Mouse (Mus musculus) cerebellum, adult 9-11 months (tissue): ENCODE measurements at regions not wholly inside any gene's neighbourhood (a gene's known extent, or its start where the extent isn't known, plus 50 kb on each side); places are given as distances from the start of the nearest gene placed in this dataset.

Experiments used
- DNase-seq: peaks from one replicate; pipeline ENCODE4 v3.0.0; 2022

DNA sequence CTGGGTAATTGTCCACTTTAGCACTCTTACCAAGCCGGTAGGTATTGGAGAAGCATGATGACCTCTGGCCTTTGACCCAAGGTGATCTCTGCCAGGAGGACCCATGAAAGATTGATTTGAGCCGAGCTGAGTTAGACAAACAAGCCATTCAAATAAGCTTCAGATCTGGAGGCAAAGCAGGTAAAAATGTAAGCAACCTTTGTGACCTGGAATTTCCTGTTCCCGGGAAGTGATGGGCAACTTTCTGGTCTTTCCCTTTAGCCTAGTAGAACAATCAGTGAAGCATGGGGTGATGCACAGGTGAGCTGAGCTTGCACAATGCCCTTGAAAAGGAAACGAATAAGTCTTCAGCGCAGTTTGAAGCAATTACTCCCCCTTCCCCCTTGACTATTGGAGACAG is 127.0 kb downstream of the Mycn start:
- no peak for DNase-seq

GRCm38 (mm10) chr12:12812873-12813272 is 128.8 kb downstream of the Mycn start:
- no peak for DNase-seq

DNA sequence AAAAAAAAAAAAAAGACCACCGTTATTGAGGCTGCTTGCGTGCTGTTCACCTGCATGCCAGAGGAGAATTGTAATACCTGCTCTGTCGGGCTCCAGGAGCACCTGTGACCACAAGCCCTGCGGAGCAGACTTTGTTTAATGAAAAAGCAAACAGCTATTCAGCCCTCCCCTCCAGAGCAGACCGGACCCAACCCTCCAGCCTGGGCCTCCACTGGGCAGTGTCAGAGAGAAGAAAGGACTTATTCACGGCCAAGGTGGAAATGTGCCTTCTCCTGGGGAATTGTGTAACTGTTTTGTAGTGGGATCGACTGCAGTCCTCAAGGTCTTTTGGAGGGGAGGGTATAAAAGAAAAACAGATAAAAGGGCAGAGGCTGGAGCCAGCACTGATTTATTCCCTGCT is 130.8 kb downstream of the Mycn start:
- no peak for DNase-seq

GRCm38 (mm10) chr12:12810159-12810885 is 131.4 kb downstream of the Mycn start:
- DNase-seq: peak; percentile 36

- no peak for DNase-seq
Measured at GRCm38 (mm10) chr12:12808120-12808519, 133.6 kb downstream of the Mycn start.

GRCm38 (mm10) chr12:12803602-12804001 is 138.1 kb downstream of the Mycn start:
- DNase-seq: no peak

GRCm38 (mm10) chr12:12802396-12802795 is 139.3 kb downstream of the Mycn start:
- DNase-seq: no peak

DNA sequence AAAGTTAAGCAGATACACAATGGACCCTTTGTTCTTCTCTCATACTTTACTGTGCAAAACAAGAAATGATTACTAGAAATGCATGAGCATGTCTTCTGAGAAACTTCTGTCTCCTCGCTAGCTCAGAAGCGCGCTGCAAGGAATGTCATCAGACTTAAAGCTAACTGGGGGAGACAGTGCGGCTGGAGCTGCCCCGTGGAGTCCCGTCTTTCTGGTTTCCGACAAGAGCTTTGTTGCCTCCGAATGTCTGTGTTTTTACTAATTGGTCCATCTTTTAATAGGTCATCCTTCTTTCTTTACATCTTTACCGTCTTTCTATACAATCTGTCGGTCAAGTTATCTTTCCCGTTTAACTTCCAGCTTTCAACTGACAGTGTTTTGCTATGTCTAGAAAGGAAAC is 140.0 kb downstream of the Mycn start:
- no peak for DNase-seq

- no peak for DNase-seq
Measured at GRCm38 (mm10) chr12:12800120-12800519, 141.6 kb downstream of the Mycn start.

DNA sequence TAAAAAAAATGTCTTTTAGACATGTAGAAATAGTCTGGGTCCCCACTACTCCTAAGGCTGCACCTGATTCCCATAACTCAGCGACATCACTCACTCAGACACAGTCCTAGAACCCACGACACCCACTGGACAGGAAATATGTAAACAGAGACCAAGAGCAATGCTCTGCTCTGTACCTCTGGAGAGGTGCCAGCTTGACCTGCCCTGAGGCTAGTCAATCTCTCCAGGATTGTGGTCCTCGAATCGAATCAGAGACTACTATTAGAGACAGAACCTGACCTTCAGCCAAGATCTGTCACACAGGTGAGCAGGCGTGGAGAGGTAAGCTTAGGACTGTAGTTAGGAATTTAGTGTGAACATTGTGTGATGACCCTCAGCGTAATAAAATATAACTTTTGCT is 152.7 kb downstream of the Mycn start:
- DNase-seq: no peak

GRCm38 (mm10) chr12:12788263-12788852 is 153.4 kb downstream of the Mycn start:
- no peak for DNase-seq

DNA sequence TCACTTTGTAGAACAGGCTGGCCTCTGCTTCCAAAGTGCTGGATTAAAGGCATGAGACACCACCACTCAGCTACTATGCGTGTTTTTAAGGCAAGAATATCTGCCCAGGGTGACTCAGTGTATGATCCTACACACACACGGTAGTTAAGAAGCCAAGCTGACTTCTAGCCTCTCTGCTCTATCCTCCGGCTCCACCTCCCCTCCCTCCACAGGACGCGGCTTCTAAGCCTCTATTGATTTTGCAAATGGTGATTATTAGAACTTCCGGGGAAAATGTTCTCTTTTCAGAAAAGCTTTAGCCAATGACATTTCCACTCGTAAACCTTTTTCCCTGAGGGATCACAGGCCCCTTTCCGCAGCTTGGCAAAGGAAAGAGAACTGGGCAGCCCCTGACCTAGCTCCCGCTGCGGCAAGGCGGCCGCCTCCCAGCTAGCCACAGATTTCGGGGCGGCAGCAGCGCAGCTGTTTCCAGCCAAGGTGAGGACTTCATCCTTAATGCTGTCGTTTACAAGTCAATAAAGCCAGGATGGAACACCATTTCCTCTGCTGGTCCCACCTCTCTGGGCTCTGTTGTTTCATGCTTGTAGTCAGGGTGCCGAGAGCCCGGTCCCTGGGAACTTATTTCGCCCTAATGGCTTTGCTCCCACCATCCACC is 154.0 kb downstream of the Mycn start:
- no peak for DNase-seq

DNA sequence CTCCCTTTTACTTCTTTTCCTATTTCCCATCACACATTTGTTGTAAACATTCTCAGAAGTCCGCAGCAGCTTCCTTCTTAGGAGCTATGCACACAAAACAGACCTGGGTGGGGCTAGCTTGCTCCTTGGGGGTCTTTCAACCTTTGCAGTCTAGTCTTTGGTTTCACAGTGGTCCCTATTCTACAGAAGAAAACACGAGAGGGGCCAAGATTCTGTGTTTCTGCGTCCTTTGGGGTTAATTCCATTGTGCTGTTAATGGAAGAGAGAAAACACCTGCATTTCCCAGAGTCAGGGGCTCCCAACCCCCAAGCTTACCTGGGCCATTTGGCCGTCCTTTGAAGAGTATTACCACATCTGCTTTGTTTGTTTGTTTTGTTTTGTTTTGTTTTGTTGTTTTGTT is 154.6 kb downstream of the Mycn start:
- no peak for DNase-seq

GRCm38 (mm10) chr12:12783699-12784605 is 157.8 kb downstream of the Mycn start:
- no peak for DNase-seq

DNA sequence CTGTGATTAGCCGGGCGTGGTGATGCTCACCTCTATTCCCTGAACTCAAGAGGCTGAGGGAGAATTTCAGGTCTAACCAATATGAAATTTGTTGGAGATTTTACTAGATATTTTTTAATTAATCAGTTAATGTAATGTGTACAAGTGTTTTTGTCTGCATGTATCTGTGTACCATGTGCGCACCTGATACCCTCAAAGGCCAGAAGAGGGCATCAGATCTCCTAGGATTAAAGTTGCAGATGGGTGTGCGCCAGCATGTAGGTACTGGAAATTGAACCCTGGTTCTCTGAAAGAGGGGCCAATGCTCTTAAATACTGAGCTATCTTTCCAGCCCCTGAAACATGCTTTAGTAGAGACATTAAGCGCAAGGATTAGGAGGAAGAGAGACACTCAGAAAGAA is 160.2 kb downstream of the Mycn start:
- DNase-seq: no peak

DNA sequence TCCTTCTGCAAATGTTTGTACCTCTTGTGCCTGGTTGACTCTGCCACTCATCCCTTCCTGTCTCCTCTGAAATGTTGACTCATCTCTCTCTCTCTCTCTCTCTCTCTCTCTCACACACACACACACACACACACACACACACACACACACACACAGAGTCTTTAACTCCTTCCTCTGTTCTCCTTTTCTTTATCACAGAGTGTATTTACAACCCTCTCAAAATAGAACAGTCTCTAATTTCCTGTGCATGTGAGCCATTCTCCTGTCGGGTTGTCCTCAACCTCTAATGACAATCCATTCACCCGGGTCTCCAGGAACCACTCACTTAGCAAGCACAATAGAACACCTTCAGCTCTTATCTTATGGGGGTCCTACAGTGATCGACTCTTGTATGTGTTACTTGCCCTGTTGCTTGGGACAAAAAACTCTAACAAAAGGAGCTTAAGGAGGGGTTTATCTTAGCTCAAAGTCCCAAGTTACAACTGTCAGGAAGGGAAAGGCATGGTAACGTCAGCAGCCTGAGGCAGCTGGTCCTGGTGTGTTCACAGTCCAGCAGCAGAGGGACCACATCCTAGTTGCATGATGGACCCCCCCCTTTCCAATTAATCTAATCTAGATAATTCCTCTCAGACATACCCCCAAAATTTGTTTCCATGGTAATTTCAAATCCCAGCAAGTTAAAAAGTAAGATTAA is 163.0 kb downstream of the Mycn start:
- no peak for DNase-seq

DNA sequence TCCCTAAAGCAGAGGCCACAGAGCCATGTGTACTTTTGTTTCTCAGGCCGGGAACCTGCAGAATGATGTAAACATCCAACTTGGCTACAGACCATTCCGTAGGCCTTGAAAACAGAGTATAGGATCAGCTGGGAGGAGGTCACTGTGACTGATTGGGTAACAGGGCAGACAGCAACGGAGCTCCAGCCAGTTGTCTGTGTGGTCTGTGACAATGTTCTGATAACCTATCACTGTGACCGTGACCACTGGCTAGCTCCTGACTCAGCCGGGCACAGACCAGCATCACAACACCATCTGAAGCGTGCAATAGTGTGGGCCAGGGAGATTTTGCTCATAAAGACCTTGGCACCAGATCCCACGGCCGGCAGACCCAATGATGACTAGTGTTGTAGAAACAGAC is 164.3 kb downstream of the Mycn start:
- DNase-seq: no peak

GRCm38 (mm10) chr12:12776783-12777182 is 164.9 kb downstream of the Mycn start:
- DNase-seq: no peak

DNA sequence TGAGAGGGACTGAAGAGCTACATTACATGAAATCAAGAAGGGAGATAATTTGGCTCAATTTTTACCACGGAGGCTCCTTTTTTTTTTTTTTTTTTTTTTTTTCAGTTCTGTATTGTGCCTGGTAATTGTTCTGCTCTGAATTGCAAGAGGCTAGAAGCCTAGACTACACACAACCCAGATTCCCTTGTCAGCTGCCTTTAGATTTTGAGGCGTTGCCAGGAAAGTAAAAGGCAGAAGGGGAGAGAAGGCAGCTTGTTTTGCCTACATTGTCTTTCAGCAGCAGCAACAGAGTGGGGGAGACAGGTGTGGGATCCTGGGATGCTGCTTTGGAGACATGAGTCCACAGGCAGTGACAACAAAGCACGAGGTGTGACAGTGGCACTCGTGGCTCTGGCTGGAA is 170.7 kb downstream of the Mycn start:
- no peak for DNase-seq

DNA sequence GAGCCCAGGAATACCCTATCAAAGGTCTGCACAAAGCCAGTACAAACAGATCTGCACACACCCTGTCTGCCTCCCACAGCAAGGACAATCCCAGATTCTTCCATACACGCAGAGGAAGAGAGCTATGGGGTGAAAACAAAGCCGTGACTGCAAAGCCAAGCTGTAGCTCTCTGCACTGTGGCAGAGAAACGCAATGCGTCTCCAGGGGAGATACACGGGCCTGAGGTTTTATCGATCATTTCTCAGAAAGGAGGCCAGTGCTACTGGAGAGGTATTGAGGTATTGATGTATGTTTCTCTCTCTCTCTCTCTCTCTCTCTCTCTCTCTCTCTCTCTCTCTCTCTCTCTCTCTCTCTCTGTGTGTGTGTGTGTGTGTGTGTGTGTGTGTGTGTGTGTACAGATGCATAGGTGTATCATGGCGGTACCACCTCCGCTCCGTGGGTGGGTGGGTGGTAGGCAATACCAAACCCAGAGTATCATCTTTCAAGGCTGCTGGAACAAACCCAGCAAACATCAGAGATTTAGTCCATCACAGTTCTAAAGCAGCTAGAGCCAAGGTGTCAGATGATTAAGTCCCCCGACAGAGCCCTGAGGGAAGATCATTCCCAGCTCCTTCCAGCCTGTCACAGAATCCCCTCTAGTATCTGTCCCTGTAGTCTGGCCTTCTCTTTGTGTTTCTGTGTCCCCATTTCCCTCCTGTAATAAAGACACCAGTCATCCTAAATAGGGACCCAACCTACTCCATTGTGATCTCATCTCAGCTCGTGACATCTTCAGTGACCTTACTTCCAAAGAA is 175.0 kb downstream of the Mycn start:
- DNase-seq: no peak

- no peak for DNase-seq
Measured at GRCm38 (mm10) chr12:12765490-12766058, 176.1 kb downstream of the Mycn start.
